Mouse (Mus musculus): ENCODE data around the gene Majin.

The Majin gene

GRCm38 (mm10) chr19:6184131-6184530, at the start of gene Majin:
Majin (plus strand) TSS chr19:6184388.
- DNase-seq (ENCODE audit: low read depth, low spot score) = no peak

- no peak for DNase-seq (ENCODE audit: low read depth, low spot score)
These were observed 47.8 kb upstream of the Majin start for GRCm38 (mm10) chr19:6136397-6136796.

- no peak for DNase-seq (ENCODE audit: low read depth, low spot score)
These were observed 44.5 kb upstream of the Majin start for GRCm38 (mm10) chr19:6139701-6140100.

- DNase-seq (ENCODE audit: low read depth, low spot score) = peak; percentile 36
These were observed 43.9 kb upstream of the Majin start for GRCm38 (mm10) chr19:6140374-6140677.

- DNase-seq (ENCODE audit: low read depth, low spot score) = peak; percentile 92
These were observed 43.4 kb upstream of the Majin start, which contains the start of gene Batf2 for GRCm38 (mm10) chr19:6140678-6141393. Batf2 (plus strand) TSS chr19:6140983.

GRCm38 (mm10) chr19:6141394-6141749, 42.8 kb upstream of the Majin start, which contains the start of gene Arl2:
Arl2 (minus strand) TSS chr19:6141548.
- DNase-seq (ENCODE audit: low read depth, low spot score) = peak; percentile 63

GRCm38 (mm10) chr19:6144842-6145241, 39.3 kb upstream of the Majin start:
- DNase-seq (ENCODE audit: low read depth, low spot score) = no peak

GRCm38 (mm10) chr19:6155174-6155573, 29.0 kb upstream of the Majin start:
- no peak for DNase-seq (ENCODE audit: low read depth, low spot score)

GRCm38 (mm10) chr19:6156372-6156771, 27.8 kb upstream of the Majin start:
- no peak for DNase-seq (ENCODE audit: low read depth, low spot score)

- DNase-seq (ENCODE audit: low read depth, low spot score) = no peak
These were observed 27.0 kb upstream of the Majin start for GRCm38 (mm10) chr19:6157220-6157619.

GRCm38 (mm10) chr19:6163872-6164547, 20.2 kb upstream of the Majin start:
- peak; percentile 27 for DNase-seq (ENCODE audit: low read depth, low spot score)

- no peak for DNase-seq (ENCODE audit: low read depth, low spot score)
These were observed 17.4 kb upstream of the Majin start for GRCm38 (mm10) chr19:6166750-6167149.

GRCm38 (mm10) chr19:6171215-6171614, 13.0 kb upstream of the Majin start:
- DNase-seq (ENCODE audit: low read depth, low spot score) = no peak

- DNase-seq (ENCODE audit: low read depth, low spot score) = no peak
These were observed 9.4 kb upstream of the Majin start for GRCm38 (mm10) chr19:6174771-6175170.

GRCm38 (mm10) chr19:6178775-6179174, 5.4 kb upstream of the Majin start:
- DNase-seq (ENCODE audit: low read depth, low spot score) = no peak

GRCm38 (mm10) chr19:6181629-6182028, 2.6 kb upstream of the Majin start:
- no peak for DNase-seq (ENCODE audit: low read depth, low spot score)

- DNase-seq (ENCODE audit: low read depth, low spot score) = no peak
These were observed 1.7 kb upstream of the Majin start for GRCm38 (mm10) chr19:6182534-6182933.

- DNase-seq (ENCODE audit: low read depth, low spot score) = no peak
These were observed 20.1 kb downstream of the Majin start for GRCm38 (mm10) chr19:6204265-6204664.

GRCm38 (mm10) chr19:6206716-6207115, 22.5 kb downstream of the Majin start:
- no peak for DNase-seq (ENCODE audit: low read depth, low spot score)

- no peak for DNase-seq (ENCODE audit: low read depth, low spot score)
These were observed 32.0 kb downstream of the Majin start for GRCm38 (mm10) chr19:6216046-6216705.

GRCm38 (mm10) chr19:6218606-6219005, 34.4 kb downstream of the Majin start:
- no peak for DNase-seq (ENCODE audit: low read depth, low spot score)

- DNase-seq (ENCODE audit: low read depth, low spot score) = no peak
These were observed 41.9 kb downstream of the Majin start, which contains the start of gene Gpha2 for GRCm38 (mm10) chr19:6226135-6226534. Gpha2 (plus strand) TSS chr19:6226380.

- DNase-seq (ENCODE audit: low read depth, low spot score) = no peak
These were observed 42.6 kb downstream of the Majin start for GRCm38 (mm10) chr19:6226763-6227162.
